Mouse (Mus musculus) hindbrain, embryonic 14.5 days (tissue): Measurements from ENCODE around the gene Usp47. TPM values are rescaled to one million over a fixed set of nuclear protein-coding genes. Genes with fewer than 3 reads are reported as not detected.

Source experiments
- ATAC-seq: fragments of 200-750 bp; cut with Nextera tagmentation; 2 replicates; pipeline ENCODE4 v1.8.0; 2017; ENCODE audit warnings: moderate number of reproducible peaks, mild to moderate bottlenecking, moderate TSS enrichment, moderate library complexity; ENCODE audit not compliant: low FRiP score
- DNase-seq: peaks from one replicate; pipeline ENCODE4 v3.0.0-alpha.2; 2015; ENCODE audit warnings: low spot score
- H3K27ac ChIP-seq: fragments of 300-500 bp; sonication (generic); 2 replicates; pipeline ENCODE4 v1.5.1; 2014; ENCODE audit warnings: mild to moderate bottlenecking, moderate library complexity
- H3K27me3 ChIP-seq: fragments of 300-500 bp; sonication (generic); 2 replicates; pipeline ENCODE4 v1.6.1; 2014; ENCODE audit warnings: mild to moderate bottlenecking, low read length, mixed read lengths; ENCODE audit not compliant: control insufficient read depth, insufficient read depth
- H3K36me3 ChIP-seq: fragments of 300-500 bp; sonication (generic); replicated peaks from 2 replicates; pipeline ENCODE4 v1.6.1; 2014; ENCODE audit not compliant: control insufficient read depth, insufficient read depth
- H3K4me1 ChIP-seq: fragments of 300-500 bp; sonication (generic); replicated peaks from 2 replicates; pipeline ENCODE4 v1.6.1; 2014; ENCODE audit warnings: antibody characterized with exemption, low read length, mixed read lengths; ENCODE audit not compliant: control insufficient read depth, insufficient read depth
- H3K4me2 ChIP-seq: fragments of 300-500 bp; sonication (generic); replicated peaks from 2 replicates; pipeline ENCODE4 v1.6.1; 2014; ENCODE audit warnings: mild to moderate bottlenecking, moderate library complexity
- H3K4me3 ChIP-seq: fragments of 300-500 bp; sonication (generic); replicated peaks from 2 replicates; pipeline ENCODE4 v1.5.1; 2014; ENCODE audit warnings: mild to moderate bottlenecking, low read length
- H3K9ac ChIP-seq: fragments of 300-500 bp; sonication (generic); 2 replicates; pipeline ENCODE4 v1.6.1; 2014
- H3K9me3 ChIP-seq: fragments of 300-500 bp; sonication (generic); 2 replicates; pipeline ENCODE4 v1.6.1; 2016; ENCODE audit warnings: low read length; ENCODE audit not compliant: control insufficient read depth
- WGBS: fragments of 180-500 bp; shearing (Covaris S2); extraction: QIAGEN DNeasy Blood & Tissue Kit; methylation state at CpG from one replicate; pipeline ENCODE4 v1.1.7; 2014; 5-methylcytosine and 5-hydroxymethylcytosine counted together
- polyA plus RNA-seq: library from polyadenylated mRNA; unstranded; fragments of >200 nt; fragmentation: Nextera tagmentation; extraction: Ambion mirVana; gene quantifications from 2 replicates; pipeline ENCODE4 v1.2.1, GENCODE M21; 2014

Usp47 gene
- polyA plus RNA-seq, 1 experiment from 2014 or later: 94.8 TPM

GRCm38 (mm10) chr7:112155194-112155593 lies 131.9 kb downstream of the Usp47 start:
- H3K27ac ChIP-seq: no peak overlapping the region
- no peaks in the 10 kb centered on the region for H3K36me3 ChIP-seq
- H3K4me3 ChIP-seq: no peak overlapping the region
- no peak overlapping the region for H3K9ac ChIP-seq
- ATAC-seq (no peak), DNase-seq (no peak)
- H3K4me1 ChIP-seq: peaks cover 4% of the 10 kb centered on the region; the same call in 1 of the 2 replicates
- WGBS: 61% methylated on average over 1 of the region's 1 CpGs
- no peak overlapping the region for H3K4me2 ChIP-seq
- no peaks in the 10 kb centered on the region for H3K9me3 ChIP-seq
- peaks cover 8% of the 10 kb centered on the region; the same call in 1 of the 2 replicates for H3K27me3 ChIP-seq

GRCm38 (mm10) chr7:112157584-112158315 lies 134.4 kb downstream of the Usp47 start:
- Histone ChIP-seq H3K27me3 (peaks cover 8% of the 10 kb centered on the region; the same call in 1 of the 2 replicates), H3K9ac (peak overlapping the region; percentile 55), H3K4me3 (peak overlapping the region; percentile 37), H3K36me3 (no peaks in the 10 kb centered on the region), H3K4me2 (peak overlapping the region; percentile 53), H3K4me1 (peaks cover 4% of the 10 kb centered on the region; the same call in 1 of the 2 replicates), H3K9me3 (no peaks in the 10 kb centered on the region), H3K27ac (no peak overlapping the region; the same call in 1 of the 2 replicates)
- DNase-seq: peak; percentile 44
- WGBS: 8% methylated on average over 23 of the region's 23 CpGs
- peak; percentile 35; the same call in 1 of the 2 replicates for ATAC-seq

- peak; percentile 51; the same call in 1 of the 2 replicates for ATAC-seq
- 2% methylated on average over 23 of the region's 23 CpGs for WGBS
- DNase-seq: no peak
- Histone ChIP-seq H3K4me1 (peaks cover 4% of the 10 kb centered on the region; the same call in 1 of the 2 replicates), H3K4me2 (peak overlapping the region; percentile 53), H3K36me3 (no peaks in the 10 kb centered on the region), H3K9ac (peak overlapping the region; percentile 55), H3K27ac (no peak overlapping the region; the same call in 1 of the 2 replicates), H3K27me3 (peaks cover 8% of the 10 kb centered on the region; the same call in 1 of the 2 replicates), H3K4me3 (peak overlapping the region; percentile 37), H3K9me3 (no peaks in the 10 kb centered on the region)
These were observed 135.0 kb downstream of the Usp47 start for GRCm38 (mm10) chr7:112158316-112158741.

GRCm38 (mm10) chr7:112158942-112159341 lies 135.6 kb downstream of the Usp47 start, which contains the start of gene Dkk3:
Gene Dkk3, minus strand, starts transcription at chr7:112159057.
- Histone ChIP-seq H3K4me1 (peaks cover 4% of the 10 kb centered on the region; the same call in 1 of the 2 replicates), H3K4me2 (peak within 1 kb of the TSS; percentile 53), H3K27me3 (peaks cover 8% of the 10 kb centered on the region; the same call in 1 of the 2 replicates), H3K9me3 (no peaks in the 10 kb centered on the region), H3K27ac (no peak within 1 kb of the TSS; the same call in 1 of the 2 replicates), H3K4me3 (peak within 1 kb of the TSS; percentile 37), H3K36me3 (no peaks in the 10 kb centered on the region), H3K9ac (peak within 1 kb of the TSS; percentile 55)
- WGBS: 2% methylated on average over 21 of the region's 21 CpGs
- no peak for DNase-seq
- ATAC-seq: peak; percentile 39; the same call in 1 of the 2 replicates

GRCm38 (mm10) chr7:112159835-112160234 lies 136.5 kb downstream of the Usp47 start:
- 34% methylated on average over 5 of the region's 6 CpGs for WGBS
- H3K27me3 ChIP-seq: peaks cover 8% of the 10 kb centered on the region; the same call in 1 of the 2 replicates
- H3K27ac ChIP-seq: no peak overlapping the region
- ATAC-seq (no peak), DNase-seq (no peak)
- H3K9me3 ChIP-seq: no peaks in the 10 kb centered on the region
- no peak overlapping the region for H3K9ac ChIP-seq
- H3K4me1 ChIP-seq: peaks cover 4% of the 10 kb centered on the region; the same call in 1 of the 2 replicates
- H3K4me2 ChIP-seq: no peak overlapping the region
- H3K4me3 ChIP-seq: no peak overlapping the region
- H3K36me3 ChIP-seq: no peaks in the 10 kb centered on the region

Other genes starting within 250 kb of the Usp47 start
- 10.9 and 14.2 TPM in 2 replicates for gene Galnt18, start 243.5 kb upstream of the Usp47 start, polyA plus RNA-seq
- 28.3 and 32.0 TPM in 2 replicates for gene Dkk3, start 135.6 kb downstream of the Usp47 start, polyA plus RNA-seq
- gene Mical2, start 202.4 kb downstream of the Usp47 start, polyA plus RNA-seq: 3.8 and 4.0 TPM in 2 replicates